Mouse (Mus musculus) CH12.LX (cell line): ENCODE measurements around the gene Zfyve27. TPM values are rescaled to one million over a fixed set of nuclear protein-coding genes. Genes with fewer than 3 reads are reported as not detected.

Source experiments
- DNase-seq: peaks from one replicate; pipeline ENCODE4 v3.0.0-alpha.2; 2013; ENCODE audit errors: extremely low read depth
- H3K27ac ChIP-seq: 2 replicates; pipeline ENCODE4 v1.5.1; 2012; ENCODE audit warnings: low read depth, mild to moderate bottlenecking, control low read depth, moderate library complexity; ENCODE audit not compliant: insufficient read depth
- H3K27me3 ChIP-seq: replicated peaks from 2 replicates; pipeline ENCODE3; 2012; ENCODE audit warnings: inconsistent platforms
- H3K36me3 ChIP-seq, 2 experiments: replicated peaks in 1 of 2; 2 replicates each; pipeline versions ENCODE3 to v1.6.1; 2012; ENCODE audit warnings: inconsistent platforms in 1 of 2, low read length in 1 of 2, mild to moderate bottlenecking in 1 of 2, mixed read lengths in 1 of 2, moderate library complexity in 1 of 2; ENCODE audit not compliant: control insufficient read depth in 1 of 2, insufficient read depth in 1 of 2
- H3K4me1 ChIP-seq, 2 experiments: 2 replicates each; pipeline ENCODE4 v1.6.1; 2012; ENCODE audit warnings: inconsistent platforms in 1 of 2, moderate library complexity in 1 of 2; ENCODE audit not compliant: insufficient read depth in 2 of 2, control insufficient read depth in 1 of 2
- H3K4me2 ChIP-seq: 2 replicates; pipeline ENCODE4 v1.6.1; 2012; ENCODE audit warnings: low read depth, mild to moderate bottlenecking, control low read depth; ENCODE audit not compliant: poor library complexity, insufficient read depth, severe bottlenecking
- H3K4me3 ChIP-seq, 3 experiments: fragments of 150-350 bp in 1 of 3; sonication (generic) in 1 of 3; replicated peaks in 1 of 3; 2 replicates each; pipeline versions ENCODE3 to v1.5.1; 2011 to 2012; ENCODE audit warnings: low read depth in 2 of 3, low read length in 2 of 3, mild to moderate bottlenecking in 2 of 3, moderate library complexity in 2 of 3, control low read depth in 1 of 3, improper control_type of control experiment in 1 of 3, inconsistent platforms in 1 of 3, mixed read lengths in 1 of 3; ENCODE audit not compliant: poor library complexity in 1 of 3
- H3K79me2 ChIP-seq: replicated peaks from 2 replicates; pipeline ENCODE4 v1.6.1; 2012; ENCODE audit warnings: mild to moderate bottlenecking, moderate library complexity; ENCODE audit not compliant: control insufficient read depth, poor library complexity, insufficient read depth, severe bottlenecking; ENCODE audit errors: extremely low read depth
- H3K9ac ChIP-seq: 2 replicates; pipeline ENCODE4 v1.6.1; 2012; ENCODE audit warnings: low read depth, mild to moderate bottlenecking, control low read depth, moderate library complexity; ENCODE audit not compliant: insufficient read depth
- H3K9me3 ChIP-seq: replicated peaks from 2 replicates; pipeline ENCODE3; 2012; ENCODE audit warnings: low read length, inconsistent platforms, mixed read lengths
- BHLHE40 ChIP-seq: IDR thresholded peaks from 2 replicates; pipeline ENCODE4 v1.6.1; 2011; ENCODE audit warnings: mild to moderate bottlenecking, low read depth, low read length, improper control_type of control experiment
- CHD1 ChIP-seq: IDR thresholded peaks from 2 replicates; pipeline ENCODE4 v1.6.1; 2012; ENCODE audit warnings: low read depth, low read length, improper control_type of control experiment, inconsistent platforms
- CHD2 ChIP-seq: IDR thresholded peaks from 2 replicates; pipeline ENCODE4 v1.6.1; 2011; ENCODE audit warnings: low read length, improper control_type of control experiment
- CTCF ChIP-seq, 2 experiments: IDR thresholded peaks in 1 of 2; conservative IDR thresholded peaks in 1 of 2; 2 replicates each; pipeline ENCODE4 v1.5.1; 2011 to 2012; ENCODE audit warnings: low read depth in 2 of 2, low read length in 2 of 2, improper control_type of control experiment in 1 of 2, inconsistent platforms in 1 of 2, mild to moderate bottlenecking in 1 of 2, moderate library complexity in 1 of 2
- ELF1 ChIP-seq: IDR thresholded peaks from 2 replicates; pipeline ENCODE4 v1.6.1; 2014; ENCODE audit warnings: low read depth, mild to moderate bottlenecking, inconsistent platforms, low read length, improper control_type of control experiment
- EP300 ChIP-seq: IDR thresholded peaks from 2 replicates; pipeline ENCODE4 v1.6.1; 2011; ENCODE audit warnings: low read length, improper control_type of control experiment
- GABPA ChIP-seq: IDR thresholded peaks from 2 replicates; pipeline ENCODE4 v1.6.1; 2012; ENCODE audit warnings: low read depth, low read length, improper control_type of control experiment, inconsistent platforms; ENCODE audit not compliant: insufficient replicate concordance
- JUN ChIP-seq: IDR thresholded peaks from 2 replicates; pipeline ENCODE4 v1.6.1; 2011; ENCODE audit warnings: low read depth, mild to moderate bottlenecking, low read length, improper control_type of control experiment, moderate library complexity; ENCODE audit not compliant: insufficient read depth
- MEF2A ChIP-seq: IDR thresholded peaks from 2 replicates; pipeline ENCODE4 v1.6.1; 2014; ENCODE audit warnings: low read depth, mild to moderate bottlenecking, inconsistent platforms, low read length, improper control_type of control experiment, borderline replicate concordance
- NRF1 ChIP-seq: IDR thresholded peaks from 2 replicates; pipeline ENCODE4 v1.6.1; 2014; ENCODE audit warnings: low read depth, mild to moderate bottlenecking, inconsistent platforms, low read length, improper control_type of control experiment, moderate library complexity
- PAX5 ChIP-seq: IDR thresholded peaks from 2 replicates; pipeline ENCODE4 v1.6.1; 2012; ENCODE audit warnings: low read length, inconsistent platforms, mixed read lengths
- RCOR1 ChIP-seq: conservative IDR thresholded peaks from 2 replicates; pipeline ENCODE4 v1.6.1; 2012; ENCODE audit warnings: low read depth, mild to moderate bottlenecking, inconsistent platforms, low read length, improper control_type of control experiment
- SIN3A ChIP-seq: IDR thresholded peaks from 2 replicates; pipeline ENCODE4 v1.6.1; 2012; ENCODE audit warnings: low read length, improper control_type of control experiment, inconsistent platforms
- TCF12 ChIP-seq: IDR thresholded peaks from 2 replicates; pipeline ENCODE4 v1.6.1; 2014; ENCODE audit warnings: low read depth, mild to moderate bottlenecking, inconsistent platforms, low read length, improper control_type of control experiment
- ZKSCAN1 ChIP-seq: IDR thresholded peaks from 2 replicates; pipeline ENCODE4 v1.6.1; 2012; ENCODE audit warnings: low read depth, inconsistent platforms, low read length, improper control_type of control experiment, borderline replicate concordance
- ZMIZ1 ChIP-seq: IDR thresholded peaks from 2 replicates; pipeline ENCODE4 v1.6.1; 2012; ENCODE audit warnings: low read depth, mild to moderate bottlenecking, inconsistent platforms, low read length, improper control_type of control experiment
- ZNF384 ChIP-seq: IDR thresholded peaks from 2 replicates; pipeline ENCODE4 v1.6.1; 2012; ENCODE audit warnings: low read depth, low read length, improper control_type of control experiment, inconsistent platforms
- dilution Hi-C: fragments of 300-500 bp; cut with MboI; formaldehyde crosslinking; loops from 2 replicates; pipeline ENCODE4 v1.14.3; 2020; ENCODE audit warnings: low sequenced_read_pairs; ENCODE audit not compliant: extremely low pct_unique_long_range_greater_than_20kb, extremely low pct_ligation_motif_present
- in situ Hi-C: fragments of 300-500 bp; cut with MboI; formaldehyde crosslinking; loops from 3 replicates; pipeline ENCODE4 v1.14.3; 2019; ENCODE audit warnings: low sequenced_read_pairs, low pct_ligation_motif_present, low pct_unique_long_range_greater_than_20kb, mixed read lengths
- polyA plus RNA-seq: library from polyadenylated mRNA; unstranded; fragments of >175 nt; gene quantifications from 2 replicates; pipeline ENCODE4 v1.2.1, GENCODE M21; 2012; ENCODE audit warnings: low read depth; ENCODE audit not compliant: insufficient read length
- total RNA-seq, 2 experiments: library from RNA; depleted of rRNA; stranded (reverse); fragments of 300-350 nt in 1 of 2; fragments of >200 nt in 1 of 2; gene quantifications; 2 replicates each; pipeline ENCODE4 v1.2.3; 2012 to 2014

Gene Zfyve27
- total and polyA plus RNA-seq, 3 experiments = 11.4 to 19.2 (median 16.2) TPM

DNA sequence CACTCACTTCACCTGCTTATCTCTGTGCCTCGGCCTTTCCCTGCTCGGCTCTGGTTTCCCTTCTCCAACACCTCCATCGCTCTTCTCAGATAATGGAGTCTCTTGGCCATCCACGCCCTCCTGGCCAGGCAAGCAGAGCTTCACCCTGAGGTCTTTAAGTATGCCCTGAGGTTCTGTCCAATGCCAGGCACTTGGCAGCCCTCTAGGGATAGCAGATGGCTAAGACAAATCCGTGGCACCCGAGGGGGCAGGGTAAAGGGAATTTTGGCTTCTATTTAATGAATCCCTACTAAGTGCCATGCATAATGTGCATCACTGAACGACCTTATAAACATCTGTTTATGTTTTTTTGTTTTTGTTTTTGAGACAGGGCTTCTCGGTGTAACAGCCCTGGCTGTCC, 38.7 kb downstream of the Zfyve27 start:
- in situ Hi-C loops (no loop called here), dilution Hi-C loops (no loop called here)
- peaks cover 42% of the 10 kb centered on the region for H3K27me3 ChIP-seq
- DNase-seq = no peak
- H3K4me2 ChIP-seq = no peak overlapping the region
- no peak overlapping the region for H3K9ac ChIP-seq
- peaks cover 0 to 3% of the 10 kb centered on the region in 2 experiments; a peak in 2 of 4 replicates for H3K4me1 ChIP-seq
- no peaks in the 10 kb centered on the region for H3K36me3 ChIP-seq
- H3K79me2 ChIP-seq = no peaks in the 10 kb centered on the region
- no peak overlapping the region for H3K27ac ChIP-seq
- no peak overlapping the region for H3K4me3 ChIP-seq
- TF ChIP-seq ELF1 = no peak
- no peak for TF ChIP-seq ZKSCAN1
- TF ChIP-seq BHLHE40 = no peak
- TF ChIP-seq TCF12 = no peak
- TF ChIP-seq GABPA = no peak
- TF ChIP-seq CTCF (conservative IDR thresholded peaks at IDR 0.05 in 1 of 2, IDR thresholded peaks at IDR 0.05 in 1 of 2; ENCODE audit: low read depth in 2 of 2, low read length in 2 of 2) = no peak
- H3K9me3 ChIP-seq = peaks cover 4% of the 10 kb centered on the region

DNA sequence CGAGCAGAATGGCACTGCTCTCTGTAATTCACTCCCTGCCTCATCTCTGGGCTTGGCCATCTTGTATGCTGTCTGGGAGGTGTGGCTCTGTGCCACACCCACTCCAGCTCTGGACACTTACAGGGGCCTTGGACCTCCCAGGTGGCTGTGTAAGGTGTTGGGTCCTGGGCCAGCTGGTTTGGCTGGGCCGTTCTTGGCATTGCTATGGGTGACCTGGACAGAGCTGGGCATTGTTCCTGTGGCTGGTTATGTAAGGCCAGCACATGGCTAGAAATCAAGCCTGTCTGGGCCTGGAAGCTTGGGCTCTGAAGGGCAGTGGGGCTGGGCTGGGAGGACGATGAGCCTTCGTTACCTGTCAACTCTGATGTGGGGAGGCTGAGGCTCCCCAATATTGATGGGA, 40.6 kb downstream of the Zfyve27 start:
- Histone ChIP-seq H3K27ac (no peak overlapping the region), H3K4me3 (no peak overlapping the region), H3K79me2 (no peaks in the 10 kb centered on the region), H3K27me3 (peaks cover 53% of the 10 kb centered on the region), H3K4me2 (no peak overlapping the region), H3K9ac (no peak overlapping the region), H3K4me1 (peaks cover 0 to 3% of the 10 kb centered on the region in 2 experiments; a peak in 2 of 4 replicates), H3K36me3 (no peaks in the 10 kb centered on the region), H3K9me3 (peaks cover 4% of the 10 kb centered on the region)
- DNase-seq = no peak
- TF ChIP-seq JUN (no peak), MEF2A (no peak), ZNF384 (no peak), CHD1 (no peak), CHD2 (no peak), EP300 (no peak), SIN3A (no peak), RCOR1 (no peak), ELF1 (no peak), PAX5 (no peak), NRF1 (no peak), ZMIZ1 (no peak)
- dilution Hi-C loops = no loop called here
- in situ Hi-C loops = no loop called here
